Mouse (Mus musculus): Measurements from ENCODE around the gene Atxn10. TPM values are rescaled to one million over a fixed set of nuclear protein-coding genes. Genes with fewer than 3 reads are reported as not detected.

The Atxn10 gene
- total RNA-seq, 1 experiment from 2014 or later = 131 TPM

DNA sequence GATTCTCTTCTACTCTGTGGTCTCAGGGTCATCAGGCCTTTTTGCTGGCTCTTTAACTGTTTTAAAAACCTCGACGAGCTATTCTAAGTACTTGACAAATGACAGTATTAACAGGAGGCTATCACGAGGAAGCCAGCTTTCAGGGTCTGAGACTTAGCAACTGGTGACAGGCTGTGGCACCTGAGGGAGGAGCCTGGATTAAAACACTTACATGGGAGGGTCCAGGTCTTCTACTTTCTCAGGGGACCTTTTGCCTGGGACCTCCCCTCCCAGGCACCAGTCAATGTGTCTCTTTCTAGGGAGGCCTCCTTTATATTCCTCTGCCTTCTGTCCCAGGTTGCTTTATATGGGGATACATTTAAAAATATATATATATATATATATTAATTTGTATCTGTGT, 1.8 kb upstream of the Atxn10 start:
- DNase-seq = no peak

DNA sequence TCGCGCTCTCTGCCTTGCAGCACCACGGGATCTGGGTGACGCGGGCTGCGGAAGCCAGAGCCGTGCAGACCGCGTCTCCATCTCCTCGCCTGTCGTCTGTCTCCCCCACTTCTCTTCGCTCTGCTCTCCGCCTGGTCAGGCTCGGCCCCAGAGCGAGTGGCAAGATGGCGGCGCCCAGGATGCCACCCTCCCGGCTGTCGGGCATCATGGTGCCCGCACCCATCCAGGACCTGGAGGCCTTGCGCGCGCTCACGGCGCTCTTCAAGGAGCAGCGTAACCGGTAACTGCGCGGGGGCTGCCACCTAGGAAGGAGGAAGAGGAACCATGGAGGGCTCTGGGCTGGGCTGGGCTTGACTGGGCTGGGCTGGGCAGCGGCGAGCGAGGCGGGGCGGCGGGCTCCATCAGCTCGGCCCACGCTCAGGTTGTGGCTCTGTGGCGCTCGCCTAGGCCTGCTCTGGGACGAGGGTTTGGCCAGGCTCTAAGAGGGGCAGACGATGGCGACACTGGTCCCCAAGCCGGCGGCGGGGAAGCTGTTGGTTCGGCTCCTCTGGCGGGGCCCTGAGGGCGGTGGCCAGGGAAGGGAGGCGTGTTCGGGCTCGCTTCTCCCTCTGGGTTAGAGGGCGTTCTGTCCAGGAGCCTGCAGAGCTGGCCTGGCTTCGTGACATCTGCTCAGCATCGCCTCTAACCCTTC, 401 bp downstream of the Atxn10 start:
- DNase-seq = peak; percentile 69

DNA sequence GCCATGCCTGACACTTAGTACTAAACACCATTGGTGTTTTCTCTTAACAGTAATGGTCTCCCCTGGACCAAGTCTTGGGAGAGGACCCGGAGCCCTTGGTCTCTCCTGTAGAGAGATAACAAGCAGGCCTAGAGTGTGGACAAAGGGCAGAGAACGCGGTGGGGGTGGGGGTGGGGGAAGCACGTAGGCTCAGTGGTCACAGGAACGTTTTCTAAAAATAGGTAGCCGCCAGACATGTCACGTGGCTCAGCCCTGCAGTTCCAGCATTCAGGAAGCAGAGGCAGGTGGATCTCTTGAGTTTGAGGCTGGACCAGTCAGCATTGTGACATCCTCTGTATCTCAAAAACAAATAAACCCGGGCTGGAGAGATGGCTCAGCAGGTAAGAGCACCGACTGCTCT, 1.2 kb downstream of the Atxn10 start:
- DNase-seq = no peak

DNA sequence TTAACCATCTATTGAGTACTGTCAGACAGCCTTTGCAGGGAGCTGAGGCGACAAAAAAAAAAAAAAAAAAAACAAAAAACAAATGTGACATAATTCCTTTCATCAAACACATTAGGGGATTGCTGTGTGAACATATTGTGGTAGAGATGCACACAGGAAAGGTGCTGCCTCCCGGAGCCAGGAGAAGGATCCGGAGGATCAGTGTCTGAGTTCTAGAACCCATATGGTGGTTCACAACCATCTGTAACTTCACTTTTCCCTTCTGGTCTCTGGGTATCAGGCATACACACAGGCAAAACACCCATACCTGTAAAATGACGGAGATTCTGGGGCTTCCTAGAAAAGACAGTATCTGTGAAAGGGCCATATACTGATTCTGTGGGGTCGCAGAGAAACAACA, 1.9 kb downstream of the Atxn10 start:
- DNase-seq = no peak

DNA sequence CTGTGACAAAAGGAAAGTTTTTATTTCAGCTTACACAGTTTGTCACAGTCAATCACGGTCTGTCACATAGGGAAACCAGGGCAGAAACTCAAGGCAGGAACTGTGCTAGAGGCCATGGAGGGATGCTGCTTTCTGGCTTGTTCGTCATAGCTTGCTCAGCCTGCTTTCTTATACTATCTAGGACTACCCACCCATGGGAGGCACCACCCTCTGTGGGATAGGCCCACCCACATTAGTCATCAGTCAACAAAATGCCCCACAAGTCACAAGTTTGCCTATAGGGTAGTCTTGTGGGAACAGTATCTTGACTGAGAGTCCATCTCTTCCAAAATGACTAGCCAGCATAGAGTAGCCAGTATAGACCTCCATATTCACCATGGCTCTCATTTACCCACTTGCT, 6.2 kb downstream of the Atxn10 start:
- no peak for DNase-seq

DNA sequence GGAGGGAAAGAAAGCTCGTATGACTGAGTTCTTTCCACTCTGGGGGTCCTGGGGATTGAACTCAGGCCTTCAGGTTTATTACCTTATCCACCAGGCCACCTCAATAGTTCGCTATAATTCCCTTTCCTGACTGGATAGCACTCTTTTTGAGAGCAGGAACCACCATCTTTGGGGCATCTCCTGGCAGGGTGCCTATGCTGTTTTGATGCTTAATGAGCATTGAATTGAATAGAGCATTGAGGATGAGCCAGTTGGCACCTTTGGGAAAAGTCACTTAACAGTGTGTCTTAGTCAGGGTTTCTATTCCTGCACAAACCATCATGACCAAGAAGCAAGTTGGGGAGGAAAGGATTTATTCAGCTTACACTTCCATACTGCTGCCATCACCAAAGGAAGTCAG, 8.6 kb downstream of the Atxn10 start:
- no peak for DNase-seq

DNA sequence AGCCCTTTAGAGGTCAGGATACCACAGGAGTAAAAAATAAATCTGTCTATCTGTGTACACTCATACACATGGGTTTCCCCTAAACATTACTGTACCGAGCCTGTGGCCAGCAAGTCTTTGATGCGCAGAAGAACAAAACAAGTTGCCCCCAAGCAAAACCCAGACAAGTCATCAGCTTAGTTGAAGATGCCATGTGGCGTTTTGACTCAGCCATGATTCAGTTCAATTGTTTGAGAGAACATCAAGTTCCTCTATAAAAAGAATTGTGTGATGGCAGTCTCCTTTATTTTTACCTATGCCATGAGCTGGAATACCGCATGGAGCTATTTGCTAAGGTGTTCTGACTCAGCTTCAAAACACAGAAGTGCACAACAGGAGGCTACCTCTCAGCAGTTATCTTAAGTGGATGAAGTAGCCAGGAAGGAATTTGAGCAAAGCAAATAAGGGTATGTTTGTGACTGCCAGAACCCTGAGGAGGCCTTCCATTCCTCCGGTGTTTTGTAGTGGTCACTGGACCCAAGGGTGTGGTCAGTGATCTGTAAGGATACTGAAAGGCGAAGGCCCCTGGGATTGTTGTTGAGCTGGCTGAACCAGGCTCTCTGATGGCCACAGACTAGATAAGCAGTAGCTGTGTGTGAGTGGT, 11.1 kb downstream of the Atxn10 start:
- DNase-seq = no peak

DNA sequence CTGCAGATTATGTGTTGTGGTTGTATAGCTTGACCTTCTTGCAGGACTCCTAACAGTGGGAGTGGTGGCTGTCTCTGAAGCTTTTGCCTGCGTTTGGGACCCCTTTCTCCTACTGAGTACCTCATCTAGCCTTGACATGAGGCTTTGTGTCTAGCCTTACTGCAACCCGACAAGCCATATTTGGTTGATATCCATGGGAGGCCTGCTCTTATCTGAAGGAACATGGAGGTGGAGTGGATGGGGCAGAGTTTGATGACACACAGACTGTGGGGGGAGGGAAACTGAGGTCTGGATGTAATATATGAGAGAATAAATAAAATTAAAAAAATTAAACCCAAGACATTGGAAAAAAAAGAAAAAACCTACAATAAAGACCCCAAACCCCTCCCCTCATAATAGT, 14.1 kb downstream of the Atxn10 start:
- no peak for DNase-seq

DNA sequence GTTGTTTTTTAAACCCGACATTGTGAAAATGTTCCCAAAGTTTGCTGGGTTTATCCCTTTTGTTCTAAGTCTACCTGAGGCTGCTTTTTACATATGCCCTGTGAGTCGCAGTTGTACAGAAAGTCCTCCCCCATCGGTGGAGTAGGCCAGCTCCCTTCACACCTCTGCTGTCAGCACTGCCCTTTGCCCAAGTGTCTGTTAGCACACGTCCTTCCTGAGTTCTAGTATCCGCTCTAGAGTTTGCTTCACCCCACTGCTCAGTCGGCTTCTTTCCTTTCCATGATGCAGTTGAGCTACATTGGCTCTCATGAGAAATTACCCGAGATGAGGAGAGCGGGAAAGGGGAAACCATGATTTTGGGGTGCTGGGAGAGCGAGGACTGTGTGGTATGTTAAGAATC, 18.0 kb downstream of the Atxn10 start:
- no peak for DNase-seq

DNA sequence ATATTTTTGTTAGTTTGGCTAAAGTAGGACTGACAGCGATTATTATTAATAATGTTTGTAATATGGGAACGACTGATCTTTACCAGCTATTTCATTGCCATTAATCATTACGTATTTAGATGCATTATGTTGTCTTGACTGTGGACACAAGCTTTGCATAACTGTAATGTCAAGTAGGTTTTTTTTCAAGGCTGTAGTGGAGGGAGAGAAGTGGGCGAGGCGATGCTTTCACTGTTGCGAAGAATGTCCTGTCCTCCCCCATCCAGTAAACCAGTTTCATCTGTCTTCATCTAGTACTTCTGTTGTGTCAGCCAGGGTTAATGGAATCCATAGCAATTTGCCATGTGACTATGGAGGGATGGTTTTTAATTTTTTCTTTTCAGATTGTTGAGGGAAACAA, 20.1 kb downstream of the Atxn10 start:
- DNase-seq = no peak

DNA sequence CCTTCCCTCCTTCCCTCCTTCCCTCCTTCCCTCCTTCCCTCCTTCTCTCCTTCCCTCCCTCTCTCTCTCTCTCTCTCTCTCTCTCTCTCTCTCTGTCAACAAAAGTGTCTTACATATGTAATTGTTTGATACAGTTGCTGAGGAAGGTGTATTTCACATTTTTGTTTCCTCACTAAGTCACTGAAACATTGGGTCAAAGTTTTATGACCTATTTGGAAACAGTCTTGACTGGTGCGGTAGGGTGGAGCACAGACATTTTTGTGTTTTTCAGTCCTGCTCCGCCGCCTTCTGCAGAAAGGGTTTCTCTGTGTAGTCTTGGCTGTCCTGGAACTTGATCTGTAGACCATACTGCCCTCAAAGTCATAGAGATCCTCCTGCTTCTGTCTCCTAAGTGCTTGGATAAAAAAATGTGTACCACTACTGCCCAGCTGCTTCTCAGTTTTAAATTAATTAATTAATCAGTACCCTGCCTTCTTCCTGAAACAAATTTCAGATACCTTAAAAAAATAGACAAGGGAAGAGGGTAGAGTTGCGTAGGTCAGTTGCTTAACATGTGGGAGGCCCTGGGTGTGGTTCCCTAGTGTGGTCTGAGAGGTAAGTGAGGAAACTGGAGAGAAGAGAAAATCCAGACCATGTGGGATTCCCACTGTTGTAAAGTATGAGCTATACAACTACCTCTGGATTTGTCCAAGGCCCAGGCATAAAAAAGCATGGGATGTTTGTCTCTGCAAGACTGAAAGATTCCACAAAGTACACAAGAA, 21.6 kb downstream of the Atxn10 start:
- DNase-seq = no peak

DNA sequence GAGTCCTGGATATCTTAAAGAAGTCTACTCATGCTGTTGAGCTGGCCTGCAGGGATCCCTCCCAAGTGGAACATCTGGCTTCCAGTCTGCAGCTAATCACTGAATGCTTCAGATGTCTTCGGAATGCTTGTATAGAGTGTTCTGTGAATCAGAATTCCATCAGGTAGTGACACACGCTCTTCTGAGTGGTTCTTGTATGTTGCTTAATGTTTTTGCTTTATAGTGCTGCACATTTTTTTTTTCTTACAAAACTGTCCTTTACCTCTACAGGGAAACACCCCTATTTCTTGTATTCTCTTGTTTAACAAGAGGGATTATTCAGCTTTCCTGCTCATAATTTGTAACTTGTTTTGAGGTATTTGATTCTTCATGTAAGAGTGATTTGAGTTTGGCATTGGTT, 23.4 kb downstream of the Atxn10 start:
- DNase-seq = no peak

DNA sequence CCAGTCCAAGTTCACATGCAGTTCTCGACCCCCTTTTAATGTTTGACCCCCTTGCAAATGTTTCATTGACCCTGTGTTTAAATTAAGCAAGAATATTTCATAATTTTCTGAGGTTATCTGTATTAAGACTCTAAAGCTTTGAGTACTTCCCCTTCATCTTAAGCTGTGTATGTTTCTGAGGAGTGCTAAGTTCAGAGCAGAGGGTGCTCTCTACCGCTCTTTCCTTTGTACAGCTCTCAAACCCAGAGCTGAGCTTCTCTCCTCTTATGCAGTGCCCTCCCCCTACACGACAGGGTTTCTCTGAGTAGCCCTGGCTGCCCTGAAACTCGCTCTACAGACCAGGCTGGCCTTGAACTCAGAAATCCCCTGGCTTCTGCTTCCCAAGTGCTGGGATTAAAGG, 23.9 kb downstream of the Atxn10 start:
- no peak for DNase-seq

DNA sequence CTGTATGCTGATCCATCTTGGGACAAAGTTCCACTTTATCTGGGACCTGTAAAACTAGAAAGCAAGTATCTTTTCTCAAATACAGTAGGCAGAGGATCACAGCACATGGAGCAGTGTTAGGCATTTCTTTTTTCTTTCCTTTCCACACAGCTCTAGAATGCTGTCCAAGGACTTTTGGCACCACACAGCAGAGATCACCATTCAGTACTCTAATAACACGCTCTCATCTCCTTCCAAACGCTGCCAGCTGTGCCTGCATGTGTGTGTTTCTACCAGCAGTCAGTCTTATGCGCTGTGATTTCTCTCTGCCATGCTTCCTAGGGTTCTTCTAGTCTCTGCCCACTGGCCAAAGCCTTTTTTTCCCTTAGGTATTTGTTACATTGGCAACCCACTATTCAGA, 28.3 kb downstream of the Atxn10 start:
- no peak for DNase-seq

DNA sequence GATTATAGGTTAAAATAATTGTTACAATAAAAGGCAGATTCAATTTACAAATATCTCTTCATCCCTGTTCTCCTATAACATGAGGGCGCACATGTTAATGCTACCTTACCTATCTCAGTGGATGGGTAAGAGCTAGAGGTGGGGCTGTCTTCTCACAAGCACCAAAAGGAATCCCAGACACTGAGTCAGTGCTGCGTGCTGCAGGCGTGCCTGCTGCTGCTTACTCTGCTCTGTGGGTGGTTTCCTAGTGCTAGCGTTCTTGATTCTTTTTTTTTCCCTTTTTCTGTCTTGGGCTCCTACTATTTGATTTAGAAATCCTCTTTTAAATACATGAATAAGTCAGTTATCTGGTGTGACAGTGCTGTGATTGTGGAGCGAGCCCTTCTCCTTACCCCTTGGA, 30.9 kb downstream of the Atxn10 start:
- no peak for DNase-seq

DNA sequence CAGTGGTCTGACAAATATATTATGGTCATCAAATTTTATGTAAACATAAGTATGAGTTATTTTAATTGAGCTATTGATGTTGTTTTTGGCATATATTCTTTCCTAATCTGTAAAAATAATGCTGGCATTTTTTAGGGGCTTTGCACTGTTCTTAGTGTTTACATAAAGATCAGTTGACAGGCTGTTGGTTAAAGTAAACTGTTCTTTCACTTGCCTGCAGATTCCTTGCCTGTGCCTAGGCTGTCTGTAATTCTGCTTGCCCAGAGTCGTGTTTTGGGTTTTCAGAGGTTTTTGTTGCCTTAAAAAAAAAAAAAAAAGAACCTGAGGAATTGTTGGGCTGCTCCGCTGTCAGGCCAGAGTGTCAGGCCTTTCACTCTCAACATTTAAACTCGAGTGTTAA, 33.7 kb downstream of the Atxn10 start:
- no peak for DNase-seq

DNA sequence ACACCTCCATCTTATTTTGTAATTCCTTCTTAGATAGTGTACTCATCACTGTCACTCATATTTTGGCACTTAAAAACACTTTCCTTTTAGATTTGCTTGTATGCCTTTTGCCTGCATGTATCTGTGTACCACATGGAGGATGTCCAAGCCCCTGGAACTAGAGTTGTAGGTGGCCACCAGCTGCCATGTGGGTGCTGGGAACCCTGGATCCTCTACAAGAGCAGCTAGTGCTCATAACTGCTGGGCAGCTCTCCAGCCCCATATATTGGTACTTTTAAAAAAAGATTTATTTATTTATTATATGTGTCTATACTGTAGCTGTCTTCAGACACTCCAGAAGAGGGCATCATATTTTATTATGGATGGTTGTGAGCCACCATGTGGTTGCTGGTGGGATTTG, 37.1 kb downstream of the Atxn10 start:
- no peak for DNase-seq

DNA sequence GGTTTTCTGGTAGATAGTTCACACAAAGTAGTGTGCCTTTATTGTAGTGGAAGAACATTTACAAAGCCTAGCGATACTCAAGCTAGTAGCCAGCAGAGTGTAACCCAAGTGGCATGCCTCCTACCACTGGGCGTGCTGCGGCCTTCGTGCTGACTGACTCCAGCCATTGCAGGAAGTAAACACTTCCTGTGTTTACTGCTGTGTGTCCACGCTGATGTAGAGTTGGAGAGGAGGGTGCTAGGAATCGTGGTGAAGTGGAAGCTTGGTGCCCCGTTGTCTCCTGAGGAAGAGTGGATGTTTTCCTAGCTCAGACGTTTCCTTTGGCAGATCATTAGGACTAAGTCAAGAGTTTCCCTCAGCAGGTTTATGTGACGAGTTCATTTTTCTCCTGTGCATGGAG, 47.4 kb downstream of the Atxn10 start:
- no peak for DNase-seq

DNA sequence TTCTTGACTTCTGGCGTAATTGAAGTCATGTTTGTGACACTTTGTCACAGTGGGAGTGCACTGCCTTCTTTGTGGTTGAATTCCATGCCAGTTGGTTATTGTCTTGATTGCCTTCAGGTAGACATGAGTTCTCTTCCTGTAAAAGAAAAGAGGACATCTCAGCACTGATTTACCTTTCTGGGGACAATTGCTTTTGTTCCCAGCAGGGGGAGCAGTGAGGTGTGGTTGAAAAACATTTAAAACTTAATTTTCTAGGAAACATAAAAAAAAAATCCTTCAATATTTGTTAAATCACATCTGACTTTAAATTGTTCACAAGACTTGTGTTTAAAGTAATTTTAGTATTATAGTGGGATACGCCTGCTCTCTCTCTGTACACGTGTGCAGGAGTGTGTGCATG, 52.7 kb downstream of the Atxn10 start:
- no peak for DNase-seq

DNA sequence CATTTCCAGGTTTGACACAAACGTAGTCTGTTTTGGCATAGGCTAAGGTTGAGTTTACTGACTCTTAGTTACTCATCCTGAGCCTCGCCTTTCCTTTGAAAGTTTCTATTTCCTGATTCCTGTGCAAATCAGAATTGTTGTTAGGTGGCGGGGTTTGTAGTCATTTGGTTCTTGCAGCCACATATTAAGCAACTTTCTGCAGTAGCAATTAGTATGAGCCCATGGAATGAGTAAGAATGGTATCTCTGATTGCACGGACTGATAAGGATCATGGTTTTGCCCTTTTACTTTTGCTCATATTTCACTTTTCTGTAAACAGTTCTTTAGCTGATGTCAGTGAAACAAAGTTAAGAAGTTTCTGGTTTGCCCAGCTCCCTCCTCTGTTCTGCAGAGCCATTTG, 53.9 kb downstream of the Atxn10 start:
- DNase-seq = no peak

DNA sequence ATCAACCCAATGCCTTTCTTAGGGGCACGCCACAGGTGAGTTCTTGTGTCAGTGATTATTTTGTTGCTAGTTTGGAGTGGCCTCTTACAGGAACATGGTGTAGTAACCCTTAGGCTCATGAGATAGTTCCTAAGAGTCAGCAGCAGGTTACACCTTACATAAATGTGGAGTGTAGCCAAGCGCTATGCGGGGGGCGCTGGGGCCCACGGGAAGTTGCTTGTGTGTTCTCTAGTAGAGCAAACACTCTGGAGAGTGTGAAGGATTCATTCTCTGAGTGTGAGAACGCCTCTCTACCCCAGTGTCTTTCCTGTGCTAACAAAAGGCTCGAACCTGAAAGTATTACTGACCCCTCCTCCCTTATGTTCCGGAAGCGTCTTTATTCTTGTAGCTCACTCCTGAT, 59.3 kb downstream of the Atxn10 start:
- no peak for DNase-seq

DNA sequence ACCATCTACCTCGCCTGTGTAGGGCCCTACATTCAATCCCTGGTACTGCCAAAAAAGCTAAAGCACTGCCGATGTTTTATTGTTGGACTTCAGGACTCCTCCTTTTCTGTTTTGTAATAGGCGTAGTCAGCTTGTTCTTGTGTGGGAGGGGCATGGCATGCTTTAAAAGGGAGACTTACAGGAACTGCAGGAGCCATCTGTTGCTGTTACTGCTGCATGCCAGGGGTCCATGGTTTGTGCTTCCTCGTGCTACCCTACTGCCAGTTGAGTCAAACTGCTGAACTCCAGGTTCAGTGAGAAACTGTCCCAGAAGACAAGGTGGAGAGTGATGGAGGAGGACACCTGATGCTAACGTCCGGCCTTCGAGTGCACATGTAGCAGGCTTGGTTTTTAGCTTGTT, 65.9 kb downstream of the Atxn10 start:
- no peak for DNase-seq

DNA sequence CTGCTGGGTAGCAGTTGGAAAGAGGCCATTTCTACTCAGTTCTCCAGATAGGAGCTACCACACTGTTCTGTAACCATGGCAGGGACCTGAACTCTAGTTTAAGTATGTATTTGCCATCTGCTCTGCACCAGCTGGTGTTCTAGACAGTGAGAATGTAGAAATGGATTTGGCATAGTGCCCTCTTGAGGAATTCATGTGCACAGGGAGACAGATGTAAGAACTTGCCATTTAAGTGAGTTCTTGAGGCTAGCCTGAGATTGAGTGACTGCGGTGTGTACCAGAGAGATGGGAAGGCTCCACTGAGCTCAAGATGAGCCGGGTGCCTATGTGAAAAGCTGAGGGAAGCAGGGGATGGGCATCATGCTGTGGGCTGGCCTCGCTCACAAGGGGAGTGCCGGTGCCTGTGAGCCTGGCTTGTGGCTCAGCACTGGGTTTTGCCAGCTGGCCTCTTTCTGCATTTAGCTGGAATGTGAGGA, 67.2 kb downstream of the Atxn10 start:
- no peak for DNase-seq

DNA sequence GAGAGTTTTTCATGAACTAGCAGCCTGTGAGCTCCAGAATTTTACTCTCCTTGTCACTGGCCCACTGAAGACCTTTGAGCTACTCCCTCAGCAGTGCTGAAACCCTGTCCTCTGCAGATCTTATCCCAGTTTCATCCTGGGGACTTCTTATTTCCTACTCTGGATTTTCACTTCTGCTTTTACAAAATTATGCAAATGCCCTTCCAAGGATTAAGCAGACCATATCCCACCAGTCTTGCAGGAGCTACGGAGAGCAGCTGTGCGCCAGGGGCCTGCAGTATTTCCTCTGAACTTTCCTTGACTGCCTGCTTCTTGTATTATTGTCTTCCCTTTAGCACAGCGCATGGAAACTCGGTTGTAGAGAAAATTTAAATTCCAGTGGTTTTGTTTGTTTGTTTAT, 68.7 kb downstream of the Atxn10 start:
- no peak for DNase-seq

Measured in adrenal gland, postnatal 25 days (tissue).